Mouse (Mus musculus) right cerebral cortex, postnatal 36 days (tissue): ENCODE data around the gene Aplp1.

Experiments used
- DNase-seq, 2 experiments: peaks; one replicate each; pipeline ENCODE4 v3.0.0; 2022; ENCODE audit warnings: low spot score in 2 of 2, mixed read lengths in 1 of 2

Gene Aplp1

GRCm38 (mm10) chr7:30450241-30450640, 4.9 kb upstream of the Aplp1 start:
- no peak for DNase-seq

GRCm38 (mm10) chr7:30444154-30444970, 973 bp downstream of the Aplp1 start:
- peak; percentile 75 to 78 for DNase-seq

GRCm38 (mm10) chr7:30443696-30444095, 1.6 kb downstream of the Aplp1 start:
- DNase-seq, result no peak

GRCm38 (mm10) chr7:30440697-30441096, 4.6 kb downstream of the Aplp1 start:
- DNase-seq, result no peak

- DNase-seq, result no peak
These were observed 5.6 kb downstream of the Aplp1 start for GRCm38 (mm10) chr7:30439734-30440133.

GRCm38 (mm10) chr7:30436879-30437278, 8.5 kb downstream of the Aplp1 start:
- no peak for DNase-seq

- DNase-seq, result no peak
These were observed 10.2 kb downstream of the Aplp1 start for GRCm38 (mm10) chr7:30435156-30435555.

GRCm38 (mm10) chr7:30434701-30435100, 10.6 kb downstream of the Aplp1 start:
- no peak for DNase-seq

GRCm38 (mm10) chr7:30434238-30434637, 11.1 kb downstream of the Aplp1 start:
- DNase-seq, result no peak

- DNase-seq, result peak; percentile 80 to 88
These were observed 13.5 kb downstream of the Aplp1 start for GRCm38 (mm10) chr7:30431793-30432192.

- DNase-seq, result no peak
These were observed 15.1 kb downstream of the Aplp1 start for GRCm38 (mm10) chr7:30430191-30430590.

GRCm38 (mm10) chr7:30429327-30429726, 16.0 kb downstream of the Aplp1 start:
- no peak for DNase-seq

GRCm38 (mm10) chr7:30423071-30423641, 22.2 kb downstream of the Aplp1 start:
- DNase-seq, result peak; percentile 64 to 65

- DNase-seq, result no peak
These were observed 22.8 kb downstream of the Aplp1 start for GRCm38 (mm10) chr7:30422560-30422959.

- DNase-seq, result peak; percentile 91 to 92
These were observed 23.4 kb downstream of the Aplp1 start for GRCm38 (mm10) chr7:30421890-30422435.

GRCm38 (mm10) chr7:30421175-30421889, 24.0 kb downstream of the Aplp1 start, which contains the start of gene Nfkbid:
TSS of gene Nfkbid (plus strand) at chr7:30421732.
- DNase-seq, result no peak

- DNase-seq, result no peak
These were observed 24.7 kb downstream of the Aplp1 start for GRCm38 (mm10) chr7:30420673-30421072.

GRCm38 (mm10) chr7:30419561-30420499, 25.5 kb downstream of the Aplp1 start, which contains the start of gene Hcst:
TSS of gene Hcst (minus strand) at chr7:30419854.
- no peak for DNase-seq

GRCm38 (mm10) chr7:30417856-30418255, 27.5 kb downstream of the Aplp1 start:
- DNase-seq, result no peak

- DNase-seq, result no peak
These were observed 31.7 kb downstream of the Aplp1 start, which contains the start of gene Tyrobp for GRCm38 (mm10) chr7:30413596-30413995. TSS of gene Tyrobp (plus strand) at chr7:30413760.

- no peak for DNase-seq
These were observed 32.6 kb downstream of the Aplp1 start for GRCm38 (mm10) chr7:30412735-30413147.
